Mouse (Mus musculus) forebrain, embryonic 15.5 days (tissue): ENCODE measurements around the gene Slc5a5. TPM values are rescaled to one million over a fixed set of nuclear protein-coding genes. Genes with fewer than 3 reads are reported as not detected.

Experiments used
- ATAC-seq: fragments of 200-750 bp; cut with Nextera tagmentation; replicated peaks from 2 replicates; pipeline ENCODE4 v1.8.0; 2017; ENCODE audit warnings: mild to moderate bottlenecking, moderate TSS enrichment, moderate library complexity
- H3K27ac ChIP-seq: fragments of 300-500 bp; sonication (generic); replicated peaks from 2 replicates; pipeline ENCODE4 v1.5.1; 2015; ENCODE audit warnings: mild to moderate bottlenecking, inconsistent platforms
- H3K27me3 ChIP-seq: fragments of 300-500 bp; sonication (generic); 2 replicates; pipeline ENCODE4 v1.6.1; 2015; ENCODE audit warnings: inconsistent platforms
- H3K36me3 ChIP-seq: fragments of 300-500 bp; sonication (generic); 2 replicates; pipeline ENCODE4 v1.6.1; 2015; ENCODE audit warnings: mild to moderate bottlenecking, inconsistent platforms
- H3K4me1 ChIP-seq: fragments of 300-500 bp; sonication (generic); 2 replicates; pipeline ENCODE4 v1.6.1; 2015; ENCODE audit warnings: inconsistent platforms
- H3K4me2 ChIP-seq: fragments of 300-500 bp; sonication (generic); replicated peaks from 2 replicates; pipeline ENCODE4 v1.6.1; 2015; ENCODE audit warnings: mild to moderate bottlenecking, inconsistent platforms
- H3K4me3 ChIP-seq: fragments of 300-500 bp; sonication (generic); 2 replicates; pipeline ENCODE4 v1.5.1; 2015; ENCODE audit warnings: mild to moderate bottlenecking, inconsistent platforms
- H3K9ac ChIP-seq: fragments of 300-500 bp; sonication (generic); replicated peaks from 2 replicates; pipeline ENCODE4 v1.6.1; 2015; ENCODE audit warnings: mild to moderate bottlenecking, inconsistent platforms
- H3K9me3 ChIP-seq: fragments of 300-500 bp; sonication (generic); 2 replicates; pipeline ENCODE4 v1.6.1; 2016; ENCODE audit warnings: inconsistent platforms
- WGBS: fragments of 180-500 bp; shearing (Covaris S2); methylation state at CpG from one replicate; pipeline ENCODE4 v1.1.7; 2015; ENCODE audit warnings: mixed read lengths; 5-methylcytosine and 5-hydroxymethylcytosine counted together
- polyA plus RNA-seq: library from polyadenylated mRNA; unstranded; fragments of >200 nt; fragmentation: Nextera tagmentation; extraction: Ambion mirVana; gene quantifications from 2 replicates; pipeline ENCODE4 v1.2.1, GENCODE M21; 2015

The Slc5a5 gene
- polyA plus RNA-seq, 1 experiment from 2014 or later = 1.4 TPM

- H3K27ac ChIP-seq = no peak overlapping the region
- no peak overlapping the region for H3K4me2 ChIP-seq
- peaks cover 30% of the 10 kb centered on the region for H3K36me3 ChIP-seq
- no peaks in the 10 kb centered on the region for H3K9me3 ChIP-seq
- peaks cover 41% of the 10 kb centered on the region for H3K27me3 ChIP-seq
- no peak overlapping the region for H3K9ac ChIP-seq
- 13% methylated on average over 21 of the region's 21 CpGs for WGBS
- H3K4me3 ChIP-seq = no peak overlapping the region
- no peak for ATAC-seq
- peaks cover 21% of the 10 kb centered on the region for H3K4me1 ChIP-seq
Measured at GRCm38 (mm10) chr8:70891356-70891755, 1.2 kb downstream of the Slc5a5 start.

GRCm38 (mm10) chr8:70890656-70891055 is 1.9 kb downstream of the Slc5a5 start:
- Histone ChIP-seq H3K27ac (no peak overlapping the region), H3K36me3 (peaks cover 27% of the 10 kb centered on the region), H3K9ac (no peak overlapping the region), H3K27me3 (peaks cover 41% of the 10 kb centered on the region), H3K4me2 (no peak overlapping the region), H3K9me3 (no peaks in the 10 kb centered on the region), H3K4me1 (peaks cover 14% of the 10 kb centered on the region), H3K4me3 (no peak overlapping the region)
- WGBS = 89% methylated on average over 5 of the region's 5 CpGs
- no peak for ATAC-seq

DNA sequence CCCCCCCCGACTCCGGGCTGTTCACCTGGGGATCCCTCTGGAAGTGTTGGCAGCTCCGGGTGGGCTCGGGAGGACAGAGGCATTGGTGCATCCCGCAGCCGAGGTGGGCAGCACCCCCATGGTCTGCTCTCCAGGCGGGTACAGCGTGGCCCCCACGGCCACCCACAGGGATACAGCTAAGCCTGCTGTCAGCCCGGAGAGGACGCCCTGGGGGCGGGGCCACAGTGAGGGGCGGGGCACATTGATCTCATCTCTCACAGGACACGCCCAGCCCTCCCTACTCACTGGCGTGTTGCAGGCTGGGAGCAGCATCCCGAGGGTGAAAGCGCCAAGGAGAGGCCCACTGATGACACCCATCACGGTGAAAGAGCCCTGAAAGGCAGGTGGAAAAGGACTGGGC is 4.9 kb downstream of the Slc5a5 start:
- ATAC-seq = no peak
- Histone ChIP-seq H3K4me2 (peak overlapping the region; percentile 32), H3K9me3 (no peaks in the 10 kb centered on the region), H3K27ac (no peak overlapping the region), H3K36me3 (no peaks in the 10 kb centered on the region), H3K4me3 (peak overlapping the region; percentile 7; the same call in 1 of the 2 replicates), H3K4me1 (peaks cover 12% of the 10 kb centered on the region), H3K27me3 (peaks cover 22% of the 10 kb centered on the region), H3K9ac (no peak overlapping the region)
- 4% methylated on average over 16 of the region's 18 CpGs for whole genome bisulfite sequencing

DNA sequence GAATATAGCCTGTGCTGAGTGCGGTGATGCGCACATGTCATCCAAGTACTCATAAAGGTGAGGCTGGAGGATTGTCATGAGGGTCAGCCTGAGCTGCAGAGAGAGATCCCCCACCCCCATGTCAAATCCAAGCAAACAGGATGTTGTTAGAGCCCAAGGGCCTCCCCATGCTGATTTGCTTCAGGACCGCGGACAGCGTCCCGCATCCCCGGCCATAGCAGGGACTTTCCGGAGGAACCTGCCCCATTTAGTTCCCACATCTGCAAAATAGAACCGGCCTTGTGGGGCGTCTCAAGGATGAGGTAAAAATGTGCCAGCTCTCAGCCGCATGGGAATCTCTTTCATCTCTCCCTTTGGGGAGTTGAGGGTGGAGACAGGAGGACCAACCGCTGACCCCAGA is 6.9 kb downstream of the Slc5a5 start:
- Histone ChIP-seq H3K27ac (no peak overlapping the region), H3K4me3 (no peak overlapping the region), H3K27me3 (peaks cover 1% of the 10 kb centered on the region), H3K9me3 (no peaks in the 10 kb centered on the region), H3K9ac (no peak overlapping the region), H3K36me3 (no peaks in the 10 kb centered on the region), H3K4me1 (0 out of 2 replicates have a peak, but pooled peaks cover 3% of the 10 kb centered on the region), H3K4me2 (no peak overlapping the region)
- ATAC-seq = no peak
- WGBS = 22% methylated on average over 12 of the region's 12 CpGs

GRCm38 (mm10) chr8:70884683-70885082 is 7.9 kb downstream of the Slc5a5 start:
- 94% methylated on average over 10 of the region's 10 CpGs for WGBS
- H3K4me1 ChIP-seq = 0 out of 2 replicates have a peak, but pooled peaks cover 3% of the 10 kb centered on the region
- no peaks in the 10 kb centered on the region for H3K27me3 ChIP-seq
- no peak overlapping the region for H3K4me3 ChIP-seq
- no peak for ATAC-seq
- no peak overlapping the region for H3K4me2 ChIP-seq
- H3K36me3 ChIP-seq = no peaks in the 10 kb centered on the region
- no peaks in the 10 kb centered on the region for H3K9me3 ChIP-seq
- H3K27ac ChIP-seq = no peak overlapping the region
- no peak overlapping the region for H3K9ac ChIP-seq

GRCm38 (mm10) chr8:70884186-70884585 is 8.4 kb downstream of the Slc5a5 start:
- no peak overlapping the region for H3K4me2 ChIP-seq
- H3K4me1 ChIP-seq = 0 out of 2 replicates have a peak, but pooled peaks cover 3% of the 10 kb centered on the region
- H3K4me3 ChIP-seq = no peak overlapping the region
- H3K9me3 ChIP-seq = no peaks in the 10 kb centered on the region
- ATAC-seq = no peak
- H3K27me3 ChIP-seq = no peaks in the 10 kb centered on the region
- no peak overlapping the region for H3K27ac ChIP-seq
- H3K9ac ChIP-seq = no peak overlapping the region
- WGBS = 81% methylated on average over 4 of the region's 4 CpGs
- no peaks in the 10 kb centered on the region for H3K36me3 ChIP-seq

- H3K4me1 ChIP-seq = no peaks in the 10 kb centered on the region
- no peaks in the 10 kb centered on the region for H3K27me3 ChIP-seq
- WGBS = 38% methylated on average over 11 of the region's 11 CpGs
- ATAC-seq = no peak
- no peaks in the 10 kb centered on the region for H3K9me3 ChIP-seq
- no peak overlapping the region for H3K4me2 ChIP-seq
- H3K27ac ChIP-seq = no peak overlapping the region
- H3K36me3 ChIP-seq = no peaks in the 10 kb centered on the region
- no peak overlapping the region for H3K9ac ChIP-seq
- H3K4me3 ChIP-seq = no peak overlapping the region
Measured at GRCm38 (mm10) chr8:70880546-70880945, 12.0 kb downstream of the Slc5a5 start.

GRCm38 (mm10) chr8:70880126-70880525 is 12.4 kb downstream of the Slc5a5 start:
- Histone ChIP-seq H3K36me3 (no peaks in the 10 kb centered on the region), H3K4me1 (no peaks in the 10 kb centered on the region), H3K27me3 (no peaks in the 10 kb centered on the region), H3K9ac (no peak overlapping the region), H3K4me3 (no peak overlapping the region), H3K4me2 (no peak overlapping the region), H3K9me3 (no peaks in the 10 kb centered on the region), H3K27ac (no peak overlapping the region)
- WGBS = 8% methylated on average over 4 of the region's 4 CpGs
- no peak; the same call in 1 of the 2 replicates for ATAC-seq

GRCm38 (mm10) chr8:70879500-70879899 is 13.1 kb downstream of the Slc5a5 start:
- Histone ChIP-seq H3K4me2 (no peak overlapping the region), H3K36me3 (no peaks in the 10 kb centered on the region), H3K9me3 (no peaks in the 10 kb centered on the region), H3K4me1 (no peaks in the 10 kb centered on the region), H3K27ac (no peak overlapping the region), H3K27me3 (no peaks in the 10 kb centered on the region), H3K9ac (no peak overlapping the region), H3K4me3 (no peak overlapping the region)
- ATAC-seq = no peak
- 48% methylated on average over 4 of the region's 4 CpGs for WGBS

- ATAC-seq = no peak
- Histone ChIP-seq H3K27ac (no peak overlapping the region), H3K4me3 (no peak overlapping the region), H3K9ac (no peak overlapping the region), H3K4me1 (no peaks in the 10 kb centered on the region), H3K4me2 (no peak overlapping the region), H3K27me3 (no peaks in the 10 kb centered on the region), H3K36me3 (no peaks in the 10 kb centered on the region), H3K9me3 (no peaks in the 10 kb centered on the region)
- 66% methylated on average over 2 of the region's 2 CpGs for WGBS
Measured at GRCm38 (mm10) chr8:70878178-70878577, 14.4 kb downstream of the Slc5a5 start.

GRCm38 (mm10) chr8:70876382-70876781 is 16.2 kb downstream of the Slc5a5 start:
- Histone ChIP-seq H3K36me3 (no peaks in the 10 kb centered on the region), H3K27me3 (no peaks in the 10 kb centered on the region), H3K27ac (no peak overlapping the region), H3K4me3 (no peak overlapping the region), H3K9ac (no peak overlapping the region), H3K4me1 (peaks cover 14% of the 10 kb centered on the region), H3K9me3 (no peaks in the 10 kb centered on the region), H3K4me2 (no peak overlapping the region)
- ATAC-seq = no peak
- WGBS = 59% methylated on average over 4 of the region's 4 CpGs

DNA sequence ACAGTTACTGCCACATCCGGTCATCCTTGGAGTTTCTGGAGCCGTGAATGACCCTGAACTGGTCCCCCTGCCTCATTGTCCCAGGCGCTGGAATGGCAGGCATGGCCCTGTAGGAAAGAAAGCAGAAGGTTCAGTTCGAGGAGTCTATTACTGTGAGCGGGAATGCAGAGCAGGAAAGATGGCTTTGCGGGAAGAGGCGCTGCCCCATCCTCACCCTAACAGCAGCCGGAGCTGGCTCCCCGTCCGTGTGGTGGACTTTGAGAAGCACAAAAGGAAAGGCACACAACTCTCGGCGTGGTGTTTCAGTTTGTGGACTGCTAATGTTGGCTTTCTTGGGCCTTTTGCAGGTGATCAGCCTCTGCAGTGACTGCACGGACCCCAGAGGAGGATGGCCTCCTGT is 18.1 kb downstream of the Slc5a5 start:
- Histone ChIP-seq H3K9ac (no peak overlapping the region), H3K9me3 (no peaks in the 10 kb centered on the region), H3K36me3 (no peaks in the 10 kb centered on the region), H3K4me1 (peaks cover 22% of the 10 kb centered on the region), H3K27me3 (no peaks in the 10 kb centered on the region), H3K4me3 (no peak overlapping the region), H3K27ac (0 out of 2 replicates have a peak overlapping the region, but pooled peaks have one; percentile 95), H3K4me2 (no peak overlapping the region)
- ATAC-seq = no peak
- 93% methylated on average over 13 of the region's 13 CpGs for WGBS

DNA sequence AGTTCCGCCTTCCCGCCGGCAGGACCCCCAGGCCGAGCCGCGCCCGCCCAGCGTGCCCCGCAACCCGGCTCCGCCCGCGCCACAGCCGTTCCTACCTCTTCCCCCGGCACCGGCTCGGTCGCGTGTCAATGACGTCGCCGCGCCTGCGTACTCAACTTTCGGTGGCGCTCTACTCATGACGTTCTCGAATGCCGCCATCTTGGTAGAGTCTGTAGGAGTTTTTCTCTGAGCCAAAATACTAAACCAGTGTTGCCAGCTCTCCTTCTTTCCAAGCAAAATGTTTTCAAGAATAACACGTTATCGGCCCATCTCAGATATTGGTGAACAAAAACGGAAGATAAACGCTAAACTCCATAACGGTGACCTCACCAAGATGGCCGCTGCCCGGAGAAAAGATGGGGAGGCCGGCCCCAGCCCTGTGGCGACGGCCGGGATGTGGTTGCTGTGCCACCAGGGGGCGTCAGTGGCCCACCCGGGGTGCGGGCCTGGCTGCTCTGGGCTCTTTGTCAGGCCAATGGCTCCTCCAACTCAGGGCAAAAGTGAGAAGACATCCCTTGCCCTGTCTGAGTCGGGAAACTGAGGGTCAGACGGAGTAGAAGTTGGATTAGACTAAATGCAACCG is 19.1 kb downstream of the Slc5a5 start, which contains the start of gene Ccdc124:
Gene Ccdc124, minus strand, starts transcription at position 572 of the 622 bp plus-strand sequence.
- ATAC-seq = peak; percentile 86
- peaks cover 32% of the 10 kb centered on the region for H3K4me1 ChIP-seq
- H3K4me3 ChIP-seq = peak within 1 kb of the TSS; percentile 80
- H3K27me3 ChIP-seq = no peaks in the 10 kb centered on the region
- peak within 1 kb of the TSS; percentile 95 for H3K27ac ChIP-seq
- no peaks in the 10 kb centered on the region for H3K9me3 ChIP-seq
- WGBS = 1% methylated on average over 46 of the region's 46 CpGs
- H3K9ac ChIP-seq = peak within 1 kb of the TSS; percentile 72
- no peaks in the 10 kb centered on the region for H3K36me3 ChIP-seq
- H3K4me2 ChIP-seq = peak within 1 kb of the TSS; percentile 93
